Mouse (Mus musculus): ENCODE measurements at regions not wholly inside any gene's neighbourhood (a gene's known extent, or its start where the extent isn't known, plus 50 kb on each side); places are given as distances from the start of the nearest gene placed in this dataset.

- TF ChIP-seq CTCF (IDR thresholded peaks at IDR 0.05; ENCODE audit: insufficient read depth, low read length) (no peak), POLR2A (IDR thresholded peaks at IDR 0.05; ENCODE audit: borderline replicate concordance, extremely low read depth, low read depth, low read length) (no peak)
- DNase-seq, result no peak
- 66% methylated on average over 4 of the region's 4 CpGs for WGBS
Observed at GRCm38 (mm10) chr1:190001084-190001483, 78.9 kb upstream of the Smyd2 start.

GRCm38 (mm10) chr1:189993706-189994105 is 71.5 kb upstream of the Smyd2 start:
- WGBS, result 18% methylated on average over 5 of the region's 5 CpGs
- TF ChIP-seq CTCF (IDR thresholded peaks at IDR 0.05; ENCODE audit: insufficient read depth, low read length) (no peak), POLR2A (IDR thresholded peaks at IDR 0.05; ENCODE audit: borderline replicate concordance, extremely low read depth, low read depth, low read length) (no peak)
- no peak overlapping the region for H3K4me3 ChIP-seq (replicated peaks; ENCODE audit: extremely low read depth, low read depth, low read length)
- DNase-seq, result no peak
- no peaks in the 10 kb centered on the region for H3K4me1 ChIP-seq (ENCODE audit: control insufficient read depth, insufficient read depth, low read length)

More at GRCm38 (mm10) chr1:190001084-190001483, 78.9 kb upstream of the Smyd2 start:
- Histone ChIP-seq H3K4me1 (ENCODE audit: control insufficient read depth, insufficient read depth, low read length) (no peaks in the 10 kb centered on the region), H3K4me3 (replicated peaks; ENCODE audit: extremely low read depth, low read depth, low read length) (no peak overlapping the region)

- WGBS, result 78% methylated on average over 3 of the region's 3 CpGs
- H3K4me3 ChIP-seq (replicated peaks; ENCODE audit: extremely low read depth, low read depth, low read length), result no peak overlapping the region
- TF ChIP-seq CTCF (IDR thresholded peaks at IDR 0.05; ENCODE audit: insufficient read depth, low read length) (no peak), POLR2A (IDR thresholded peaks at IDR 0.05; ENCODE audit: borderline replicate concordance, extremely low read depth, low read depth, low read length) (no peak)
Observed at GRCm38 (mm10) chr1:189993221-189993620, 71.1 kb upstream of the Smyd2 start.

GRCm38 (mm10) chr1:189991089-189991488 is 68.9 kb upstream of the Smyd2 start:
- Histone ChIP-seq H3K4me1 (ENCODE audit: control insufficient read depth, insufficient read depth, low read length) (no peaks in the 10 kb centered on the region), H3K4me3 (replicated peaks; ENCODE audit: extremely low read depth, low read depth, low read length) (no peak overlapping the region)
- no peak for DNase-seq
- TF ChIP-seq POLR2A (IDR thresholded peaks at IDR 0.05; ENCODE audit: borderline replicate concordance, extremely low read depth, low read depth, low read length), result no peak
- no peak for TF ChIP-seq CTCF (IDR thresholded peaks at IDR 0.05; ENCODE audit: insufficient read depth, low read length)
- 88% methylated on average over 3 of the region's 3 CpGs for WGBS

More at GRCm38 (mm10) chr1:189993221-189993620, 71.1 kb upstream of the Smyd2 start:
- no peaks in the 10 kb centered on the region for H3K4me1 ChIP-seq (ENCODE audit: control insufficient read depth, insufficient read depth, low read length)
- no peak for DNase-seq

- Histone ChIP-seq H3K4me3 (replicated peaks; ENCODE audit: extremely low read depth, low read depth, low read length) (no peak overlapping the region), H3K4me1 (ENCODE audit: control insufficient read depth, insufficient read depth, low read length) (no peaks in the 10 kb centered on the region)
- TF ChIP-seq CTCF (IDR thresholded peaks at IDR 0.05; ENCODE audit: insufficient read depth, low read length) (no peak), POLR2A (IDR thresholded peaks at IDR 0.05; ENCODE audit: borderline replicate concordance, extremely low read depth, low read depth, low read length) (no peak)
- WGBS, result 38% methylated on average over 11 of the region's 11 CpGs
- no peak for DNase-seq
Observed at GRCm38 (mm10) chr1:189990046-189990622, 68.0 kb upstream of the Smyd2 start.

- no peak for DNase-seq
- Histone ChIP-seq H3K4me1 (ENCODE audit: control insufficient read depth, insufficient read depth, low read length) (no peaks in the 10 kb centered on the region), H3K4me3 (replicated peaks; ENCODE audit: extremely low read depth, low read depth, low read length) (no peak overlapping the region)
- no peak for TF ChIP-seq POLR2A (IDR thresholded peaks at IDR 0.05; ENCODE audit: borderline replicate concordance, extremely low read depth, low read depth, low read length)
- no peak for TF ChIP-seq CTCF (IDR thresholded peaks at IDR 0.05; ENCODE audit: insufficient read depth, low read length)
- WGBS, result 21% methylated on average over 14 of the region's 14 CpGs
Observed at GRCm38 (mm10) chr1:189989376-189989775, 67.2 kb upstream of the Smyd2 start.

GRCm38 (mm10) chr1:189988864-189989263 is 66.7 kb upstream of the Smyd2 start:
- no peak overlapping the region for H3K4me3 ChIP-seq (replicated peaks; ENCODE audit: extremely low read depth, low read depth, low read length)
- 87% methylated on average over 3 of the region's 3 CpGs for WGBS
- no peak for DNase-seq
- TF ChIP-seq CTCF (IDR thresholded peaks at IDR 0.05; ENCODE audit: insufficient read depth, low read length) (no peak), POLR2A (IDR thresholded peaks at IDR 0.05; ENCODE audit: borderline replicate concordance, extremely low read depth, low read depth, low read length) (no peak)
- H3K4me1 ChIP-seq (ENCODE audit: control insufficient read depth, insufficient read depth, low read length), result no peaks in the 10 kb centered on the region

- DNase-seq, result no peak
- no peak overlapping the region for H3K4me3 ChIP-seq (replicated peaks; ENCODE audit: extremely low read depth, low read depth, low read length)
- WGBS, result 60% methylated on average over 11 of the region's 11 CpGs
- TF ChIP-seq POLR2A (IDR thresholded peaks at IDR 0.05; ENCODE audit: borderline replicate concordance, extremely low read depth, low read depth, low read length), result no peak
- no peak for TF ChIP-seq CTCF (IDR thresholded peaks at IDR 0.05; ENCODE audit: insufficient read depth, low read length)
- no peaks in the 10 kb centered on the region for H3K4me1 ChIP-seq (ENCODE audit: control insufficient read depth, insufficient read depth, low read length)
Observed at GRCm38 (mm10) chr1:189985516-189986205, 63.5 kb upstream of the Smyd2 start.

- no peak for TF ChIP-seq CTCF (IDR thresholded peaks at IDR 0.05; ENCODE audit: insufficient read depth, low read length)
- no peak for TF ChIP-seq POLR2A (IDR thresholded peaks at IDR 0.05; ENCODE audit: borderline replicate concordance, extremely low read depth, low read depth, low read length)
- Histone ChIP-seq H3K4me1 (ENCODE audit: control insufficient read depth, insufficient read depth, low read length) (no peaks in the 10 kb centered on the region), H3K4me3 (replicated peaks; ENCODE audit: extremely low read depth, low read depth, low read length) (no peak overlapping the region)
- 84% methylated on average over 10 of the region's 10 CpGs for WGBS
- DNase-seq, result no peak
Observed at GRCm38 (mm10) chr1:189978244-189978643, 56.1 kb upstream of the Smyd2 start.

- TF ChIP-seq POLR2A (IDR thresholded peaks at IDR 0.05; ENCODE audit: borderline replicate concordance, extremely low read depth, low read depth, low read length) (no peak), CTCF (IDR thresholded peaks at IDR 0.05; ENCODE audit: insufficient read depth, low read length) (no peak)
- WGBS, result 81% methylated on average over 9 of the region's 9 CpGs
- H3K4me1 ChIP-seq (ENCODE audit: control insufficient read depth, insufficient read depth, low read length), result no peaks in the 10 kb centered on the region
- no peak overlapping the region for H3K4me3 ChIP-seq (replicated peaks; ENCODE audit: extremely low read depth, low read depth, low read length)
- DNase-seq, result no peak
Observed at GRCm38 (mm10) chr1:189975660-189976059, 53.5 kb upstream of the Smyd2 start.
